8 mouse cellular contexts compared by ENCODE assay signal in genomic region chr4:129993944-129994695, GRCm38 (mm10). TPM values are rescaled to one million over a fixed set of nuclear protein-coding genes. Genes with fewer than 3 reads are reported as not detected.
A peak's percentile ranks its signal among the peaks of the same experiment; 100 is the strongest.
DNase-seq lines count a peak whose midpoint lies in the region; ATAC-seq and TF ChIP-seq lines count a peak whose summit lies in the region.
"Had no signal": no experiment of that assay in that cellular context is flagged by ENCODE, and none has a peak within 500 bp of the region (broad histone marks: within the 10 kb centered on the region; RNA-seq: fewer than 3 reads in every experiment).

No protein-coding gene starts in this region.

- POLR2A ChIA-PET in Patski (lab: Charles Lee) = no interaction called here

- H3K4me2 ChIP-seq in midbrain, embryonic 16.5 days (ENCODE audit: low read length) = no peak overlapping the region; the same call in 1 of the 2 replicates

- no peaks in the 10 kb centered on the region for H3K27me3 ChIP-seq in Patski
- H3K27me3 ChIP-seq in midbrain, embryonic 16.5 days (ENCODE audit: control insufficient read depth, insufficient read depth, low read depth, low read length) = no peaks in the 10 kb centered on the region

- H3K27ac ChIP-seq in layer of hippocampus, adult 2 months = peak overlapping the region; percentile 89
- 0 out of 2 replicates have a peak overlapping the region, but pooled peaks have one; percentile 38 for H3K27ac ChIP-seq in midbrain, embryonic 16.5 days (ENCODE audit: low read length)
- H3K27ac ChIP-seq in gastrocnemius, adult 2 months = no peak overlapping the region

- 78% methylated on average over 16 of the region's 16 CpGs for WGBS in midbrain, embryonic 16.5 days

- intact Hi-C loops in gastrocnemius, adult 2 months (cut with DNase I) = no loop called here

- TF ChIP-seq CTCF in layer of hippocampus, adult 2 months (conservative IDR thresholded peaks at IDR 0.05) = no peak
- TF ChIP-seq CTCF in Patski (IDR thresholded peaks at IDR 0.05) = no peak
- no peak for TF ChIP-seq CTCF in gastrocnemius, adult 2 months (IDR thresholded peaks at IDR 0.05)

- H3K36me3 ChIP-seq in midbrain, embryonic 16.5 days (ENCODE audit: control insufficient read depth, insufficient read depth, low read length) = peaks cover 8% of the 10 kb centered on the region; the same call in 1 of the 2 replicates

- H3K4me1 ChIP-seq in midbrain, embryonic 16.5 days (ENCODE audit: control insufficient read depth, insufficient read depth, low read length) = peaks cover 19% of the 10 kb centered on the region

- peak overlapping the region; percentile 35 for H3K4me3 ChIP-seq in layer of hippocampus, adult 2 months
- no peak overlapping the region for H3K4me3 ChIP-seq in midbrain, embryonic 16.5 days (ENCODE audit: low read depth, low read length)
- H3K4me3 ChIP-seq in gastrocnemius, adult 2 months = no peak overlapping the region

- CTCF ChIA-PET in Patski (lab: Charles Lee) = no interaction called here

- H3K9me3 ChIP-seq in midbrain, embryonic 16.5 days (replicated peaks; ENCODE audit: control insufficient read depth, low read length, poor library complexity, severe bottlenecking) = no peaks in the 10 kb centered on the region

- DNase-seq in layer of hippocampus, adult 2 months (ENCODE audit: low spot score in 2 of 2) = no peak
- DNase-seq in layer of hippocampus, adult 9-10 months (ENCODE audit: low spot score) = no peak
- peak; percentile 35 for DNase-seq in Patski (ENCODE audit: low read depth, low spot score)
- DNase-seq in adrenal gland, postnatal 14 days = peak; percentile 91
- no peak for DNase-seq in gastrocnemius, adult 2 months
- no peak for DNase-seq in spleen, postnatal 14 days (ENCODE audit: low spot score in 2 of 2)
- DNase-seq: thymus, postnatal 25 days had no signal

- no peak for ATAC-seq in Patski
- no peak for ATAC-seq in midbrain, embryonic 16.5 days

- in situ Hi-C loops in Patski (cut with MboI; ENCODE audit: low pct_unique_long_range_greater_than_20kb) = no loop called here

- no peak overlapping the region for H3K9ac ChIP-seq in midbrain, embryonic 16.5 days (ENCODE audit: low read depth, low read length)

RNA-seq across cellular contexts. Expression of gene Adgrb2, which starts 9.4 kb away (rescaled TPM):
- 100 to 1,000 TPM; 549 to 563 TPM for total RNA-seq in layer of hippocampus, adult 2 months (2021)
- 3.4 TPM for polyA plus RNA-seq in Patski (2021)
- 16.0 and 17.3 TPM in 2 replicates for total RNA-seq in adrenal gland, postnatal 14 days (2021)
- 15.8 and 17.0 TPM in 2 replicates for polyA plus RNA-seq in midbrain, embryonic 16.5 days (2015; fragmentation: Nextera tagmentation; extraction: Ambion mirVana)
- under 1 TPM; 0.48 to 0.59 TPM for total RNA-seq in gastrocnemius, adult 2 months (2021)

RNA-seq across cellular contexts. Expression of gene Col16a1, which starts 53.5 kb away (rescaled TPM):
- 10 to 100 TPM; 14.5 to 15.2 TPM for total RNA-seq in layer of hippocampus, adult 2 months (2021)
- polyA plus RNA-seq in Patski (2021) = 0.67 TPM
- 20.0 and 21.3 TPM in 2 replicates for total RNA-seq in adrenal gland, postnatal 14 days (2021)
- 8.6 and 10.5 TPM in 2 replicates for polyA plus RNA-seq in midbrain, embryonic 16.5 days (2015; fragmentation: Nextera tagmentation; extraction: Ambion mirVana)
- 1 to 10 TPM; 3.5 to 7.9 TPM for total RNA-seq in gastrocnemius, adult 2 months (2021)

Comparison
In these comparisons a context has a peak if more than half of its experiments do, and no peak if none do; other contexts are left out.
1. DNase-seq: peak in Patski (single experiment) and adrenal gland, postnatal 14 days (single experiment); none in layer of hippocampus, adult 2 months (0 of 2), layer of hippocampus, adult 9-10 months (single experiment), gastrocnemius, adult 2 months (single experiment) and spleen, postnatal 14 days (0 of 2).
2. RNA of gene Adgrb2, which starts 9.4 kb away (total RNA-seq): 549 to 563 TPM in layer of hippocampus, adult 2 months; 16.0 to 17.3 TPM in adrenal gland, postnatal 14 days and 0.48 to 0.59 TPM in gastrocnemius, adult 2 months; every median in the first group is over 10 times any median in the second.